Mouse (Mus musculus): ENCODE results near the gene Lysmd1.

The Lysmd1 gene

DNA sequence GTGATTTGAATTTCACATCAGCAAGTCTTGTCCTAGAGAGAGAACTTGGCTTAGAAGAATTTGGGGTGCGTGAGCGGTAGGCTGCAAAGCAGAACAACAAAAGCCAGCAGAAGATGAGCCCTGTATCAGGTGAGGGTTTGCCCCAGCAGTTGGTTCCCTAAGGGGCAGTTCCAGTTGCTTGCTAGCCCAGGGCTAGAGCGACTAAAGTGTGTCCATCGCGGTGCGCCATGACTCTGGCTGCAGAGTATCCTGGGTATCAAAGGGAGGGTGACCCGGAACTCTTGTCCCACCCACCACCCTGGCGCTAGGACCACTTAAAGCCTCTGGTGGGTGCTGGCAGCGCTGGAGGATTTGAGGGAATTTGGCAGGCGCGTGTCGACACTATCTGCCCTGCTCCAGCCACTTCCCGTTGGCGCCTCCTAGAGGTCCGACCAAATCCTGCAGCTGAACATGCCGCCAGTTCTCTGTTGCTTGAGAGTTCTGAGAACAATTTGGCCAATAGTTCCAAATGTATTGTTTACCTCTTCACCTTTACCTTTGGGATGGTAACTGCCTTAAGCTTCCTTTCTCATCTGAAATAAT, 40.2 kb downstream of the Lysmd1 start:
- DNase-seq (ENCODE audit: low spot score), result peak; percentile 83

DNA sequence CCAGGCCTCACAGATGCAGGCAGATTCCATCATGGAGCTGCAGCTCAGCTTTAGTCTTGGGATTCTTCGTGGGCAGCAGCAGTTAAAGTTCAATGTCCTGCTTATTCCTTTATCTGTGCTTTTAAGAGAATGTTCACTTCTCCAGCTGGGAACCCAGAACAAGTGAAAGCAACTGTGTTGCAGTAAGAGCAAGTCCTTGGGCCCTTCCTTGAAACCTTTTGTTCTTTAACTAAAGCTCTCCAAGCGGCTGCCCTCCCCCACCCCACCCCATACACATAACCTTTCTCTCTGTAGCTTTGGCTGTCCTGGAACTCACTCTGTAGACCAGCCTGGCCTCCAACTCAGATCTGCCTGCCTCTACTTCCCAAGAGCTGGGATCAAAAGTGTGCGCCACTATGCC, 42.6 kb downstream of the Lysmd1 start:
- DNase-seq (ENCODE audit: low spot score), result no peak

DNA sequence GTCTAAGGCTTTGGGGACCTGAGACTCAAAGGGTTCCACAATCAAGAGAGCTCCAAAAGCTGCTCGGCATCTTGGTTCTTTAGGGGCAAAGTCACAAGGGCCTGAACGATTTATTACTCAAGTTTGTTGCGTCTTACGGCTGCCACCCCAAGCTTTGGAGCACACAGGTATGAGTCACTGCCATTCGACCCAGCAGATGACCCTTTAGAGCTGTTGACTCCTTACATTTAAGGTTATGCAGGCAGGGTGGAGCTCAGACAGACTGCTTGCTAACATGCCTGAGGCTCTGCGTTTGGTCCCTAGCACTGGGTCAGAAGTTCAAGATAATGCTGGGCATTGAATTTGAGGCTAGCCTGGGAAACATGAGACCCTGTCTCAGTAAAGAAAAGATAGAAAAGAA, 43.7 kb downstream of the Lysmd1 start:
- DNase-seq (ENCODE audit: low spot score), result no peak

DNA sequence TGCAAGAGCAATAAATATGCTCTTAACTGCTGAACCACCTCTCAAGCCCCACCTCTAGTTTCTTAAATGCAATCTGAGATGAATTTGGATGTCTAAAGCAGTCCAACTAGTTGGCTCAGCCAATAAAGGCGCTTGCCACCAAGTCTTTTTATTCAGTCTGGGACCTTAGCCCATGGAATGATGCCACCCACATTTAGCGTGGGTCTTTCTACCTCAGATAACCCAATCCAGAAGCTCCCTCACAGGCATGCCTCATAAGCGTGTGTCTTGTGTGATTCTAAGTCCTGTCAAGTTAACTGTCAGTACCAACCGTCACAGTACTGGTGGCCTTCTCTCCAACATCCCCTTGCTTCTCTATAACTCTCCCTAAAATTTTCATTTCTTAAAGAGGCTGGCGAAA, 45.1 kb downstream of the Lysmd1 start:
- DNase-seq (ENCODE audit: low spot score), result no peak

DNA sequence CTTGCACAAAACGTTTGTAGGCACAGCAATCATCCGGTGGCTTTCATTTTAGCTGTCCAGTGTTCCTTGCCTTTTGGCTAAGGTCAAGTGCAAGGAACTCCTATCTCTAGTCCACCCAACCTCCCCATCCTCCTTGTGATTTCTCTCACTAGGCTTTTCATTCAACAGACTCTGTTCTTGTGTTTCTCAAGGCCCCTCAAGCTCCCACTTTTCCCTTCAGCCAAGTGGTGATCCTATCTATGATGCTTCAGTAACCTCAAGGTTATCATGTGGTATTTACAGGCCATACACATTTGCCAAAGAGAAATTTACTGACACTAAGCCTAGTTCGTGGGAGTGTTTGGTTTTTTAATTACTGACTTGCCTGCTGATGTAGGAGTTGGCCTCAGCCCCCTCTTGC, 46.0 kb downstream of the Lysmd1 start:
- no peak for DNase-seq (ENCODE audit: low spot score)

DNA sequence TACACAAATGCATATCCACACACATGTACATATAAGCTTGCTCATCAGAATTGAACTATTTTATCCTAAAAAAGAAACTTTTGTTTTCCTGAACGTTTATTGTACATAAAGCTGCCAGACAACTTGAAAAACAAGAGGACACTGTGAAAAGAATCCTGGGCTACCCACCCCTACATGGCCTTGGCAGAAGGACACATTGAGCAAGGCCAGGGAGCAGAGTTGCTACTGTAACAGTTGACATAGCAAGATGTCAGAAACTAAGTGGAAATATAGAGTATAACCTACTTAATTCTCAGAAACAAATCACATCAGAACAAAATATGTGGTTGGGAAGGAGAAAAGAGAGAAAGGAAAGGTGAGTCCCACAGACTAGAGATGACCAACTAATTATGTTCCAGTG, 48.0 kb downstream of the Lysmd1 start:
- DNase-seq (ENCODE audit: low spot score), result no peak

DNA sequence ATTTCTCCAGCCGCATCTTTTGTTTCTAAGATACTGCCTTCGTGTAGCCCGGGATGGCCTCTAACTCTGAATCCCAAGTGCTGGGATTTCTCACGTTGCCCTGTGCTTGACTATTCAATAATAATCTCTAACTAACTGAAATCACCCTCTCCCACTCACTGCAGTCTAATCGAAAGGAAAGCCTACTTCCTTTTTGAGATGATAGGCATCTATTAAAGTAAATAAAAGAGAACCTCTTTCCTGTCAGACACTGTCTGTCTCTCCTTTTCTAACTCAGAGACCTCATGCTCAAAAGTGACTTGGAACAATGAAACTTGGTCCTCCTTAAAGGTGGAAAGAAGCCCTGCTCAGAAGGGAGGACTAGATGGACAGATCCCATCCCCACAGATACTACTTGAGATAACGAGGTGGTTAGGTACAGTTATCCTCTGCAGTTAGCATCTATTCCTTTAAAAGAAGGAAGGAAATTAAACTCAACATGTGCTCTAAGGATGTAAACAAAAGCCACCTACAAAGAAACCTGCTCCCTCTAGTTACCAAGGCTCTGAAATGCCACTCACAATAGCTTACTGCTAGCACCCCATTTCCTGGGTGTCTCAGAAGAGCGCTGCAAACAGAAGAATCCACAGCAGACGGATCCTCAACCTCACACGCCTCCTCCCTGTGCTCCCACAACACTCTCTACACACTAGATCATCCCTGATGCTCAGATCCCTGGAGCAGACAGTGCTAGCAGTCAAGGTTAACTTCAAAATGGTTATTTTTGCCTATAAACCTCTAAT, 51.1 kb downstream of the Lysmd1 start:
- no peak for DNase-seq (ENCODE audit: low spot score)

DNA sequence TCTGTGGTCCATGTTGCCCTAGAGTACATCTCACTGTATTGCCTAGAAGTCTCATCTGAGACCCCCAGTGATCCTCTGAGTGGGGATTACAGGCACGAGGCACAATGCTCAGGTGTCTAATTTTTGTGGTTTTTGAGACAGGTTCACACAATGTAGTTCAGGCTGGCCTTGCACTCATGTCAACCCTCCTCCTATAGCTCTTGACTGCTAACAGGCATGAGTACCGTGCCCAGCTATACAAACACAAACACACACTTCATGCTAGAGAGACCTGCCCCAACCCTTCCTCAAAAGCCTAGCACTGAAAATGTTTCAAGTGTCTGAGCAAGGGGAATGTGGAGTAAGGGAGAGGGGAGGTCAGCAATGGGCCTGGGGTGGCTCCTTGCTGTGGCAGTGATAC, 52.2 kb downstream of the Lysmd1 start:
- no peak for DNase-seq (ENCODE audit: low spot score)

DNA sequence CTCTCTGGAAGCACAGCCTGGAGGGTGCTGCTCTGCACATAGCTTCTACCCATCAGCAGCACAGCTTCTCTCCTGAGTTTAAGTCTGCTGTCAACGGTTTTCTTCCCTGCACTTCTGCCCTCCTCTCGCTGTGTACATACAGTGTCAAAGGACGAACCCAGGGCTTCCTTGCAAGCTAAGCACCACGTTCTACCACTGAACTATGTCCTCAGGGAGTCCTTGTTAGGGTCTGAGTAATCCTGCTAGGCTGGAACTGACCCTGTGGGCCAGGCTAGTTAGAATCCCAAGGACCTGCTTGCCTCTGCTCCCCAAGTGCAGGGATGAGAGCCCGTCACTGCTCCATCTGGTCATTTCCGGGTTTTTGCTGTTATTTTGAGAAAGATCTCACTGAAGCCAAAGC, 53.0 kb downstream of the Lysmd1 start:
- no peak for DNase-seq (ENCODE audit: low spot score)

Measured in ovary, postnatal 14 days (tissue).